Mouse (Mus musculus) E14TG2a.4 (cell line): ENCODE results near the gene Atg13.

Experiments
- CTCF ChIP-seq: conservative IDR thresholded peaks from 2 replicates; pipeline ENCODE4 v1.5.1; 2014; ENCODE audit warnings: low read length
- NANOG ChIP-seq: IDR thresholded peaks from 2 replicates; pipeline ENCODE4 v1.6.1; 2014; ENCODE audit warnings: borderline replicate concordance, low read length, mixed read lengths
- POU5F1 ChIP-seq: IDR thresholded peaks from 2 replicates; pipeline ENCODE4 v1.6.1; 2014; ENCODE audit warnings: low read length, borderline replicate concordance

DNA sequence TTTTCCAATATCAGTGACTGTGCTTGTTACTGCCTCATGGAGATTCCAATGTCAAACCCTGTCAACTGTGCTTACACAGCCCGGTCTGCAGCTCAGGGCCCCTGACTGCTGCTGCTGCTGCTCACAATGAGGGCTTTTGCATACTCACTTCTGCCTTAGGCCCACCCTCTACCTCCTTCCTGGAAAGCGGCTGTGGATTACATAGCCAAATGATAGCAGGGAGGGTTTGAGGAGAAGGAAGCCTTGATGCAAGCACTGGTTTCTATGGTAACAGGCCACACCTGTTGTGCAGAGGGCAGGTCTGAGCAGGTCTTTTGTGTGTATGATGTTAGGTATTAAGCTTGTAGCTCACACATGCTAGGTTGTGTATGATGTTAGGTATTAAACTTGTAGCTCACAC lies 42.6 kb downstream of the Atg13 start:
- TF ChIP-seq CTCF (no peak), POU5F1 (no peak), NANOG (no peak)
